Mouse (Mus musculus): ENCODE measurements at regions not wholly inside any gene's neighbourhood (a gene's known extent, or its start where the extent isn't known, plus 50 kb on each side); places are given as distances from the start of the nearest gene placed in this dataset.

DNA sequence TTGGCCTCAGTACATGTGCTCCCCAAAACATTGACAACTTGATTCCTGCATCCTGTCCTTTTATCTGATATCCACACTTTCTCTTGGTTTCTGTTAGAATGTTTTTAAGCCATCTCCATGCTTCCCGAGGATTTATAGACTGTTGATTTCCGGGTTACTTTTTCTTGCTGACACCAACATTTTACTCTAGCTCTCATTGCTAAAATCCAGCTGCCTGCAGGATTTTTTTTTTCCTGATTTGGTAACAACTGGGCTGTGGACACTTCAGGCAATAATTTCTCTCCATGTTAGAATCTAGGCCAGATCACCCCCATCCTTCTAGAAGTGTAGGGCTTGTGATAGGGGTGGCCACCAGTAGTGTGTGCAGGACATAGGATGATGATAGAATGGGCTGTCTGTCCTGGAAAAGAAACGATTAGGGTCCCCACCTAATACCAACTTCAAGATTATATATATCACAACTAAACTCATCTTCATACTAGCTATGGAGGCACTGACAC is 182.6 kb downstream of the Clic5 start:
- Histone ChIP-seq H3K4me2 (no peak overlapping the region), H3K9ac (no peak overlapping the region), H3K4me3 (no peak overlapping the region), H3K4me1 (peaks cover 23% of the 10 kb centered on the region), H3K27ac (no peak overlapping the region), H3K36me3 (no peaks in the 10 kb centered on the region), H3K27me3 (no peaks in the 10 kb centered on the region), H3K9me3 (0 out of 2 replicates have a peak, but pooled peaks cover 11% of the 10 kb centered on the region)
- WGBS: 85% methylated on average over 3 of the region's 3 CpGs
- no peak for ATAC-seq (ENCODE audit: insufficient number of reproducible peaks, insufficient read depth, low FRiP score, low TSS enrichment, low read depth)

DNA sequence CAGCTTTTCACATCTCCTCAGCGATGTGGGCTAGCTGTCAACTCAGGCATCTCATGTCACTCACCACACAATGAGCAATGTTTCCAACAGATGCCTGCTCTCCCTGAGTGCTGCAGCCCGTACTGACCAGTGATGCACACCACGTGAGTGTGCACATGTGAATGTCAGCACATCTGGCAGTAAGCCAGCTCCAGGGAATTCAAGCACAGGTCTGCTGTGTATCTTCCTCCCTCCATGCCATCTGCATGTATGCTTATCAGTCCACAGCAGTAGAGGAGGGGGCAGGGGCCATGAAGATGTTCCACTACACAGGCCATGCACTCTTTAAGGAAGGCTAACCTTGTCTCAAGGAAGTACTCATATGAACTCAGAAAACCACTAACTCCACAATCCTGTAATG is 183.2 kb downstream of the Clic5 start:
- 67% methylated on average over 3 of the region's 3 CpGs for WGBS

DNA sequence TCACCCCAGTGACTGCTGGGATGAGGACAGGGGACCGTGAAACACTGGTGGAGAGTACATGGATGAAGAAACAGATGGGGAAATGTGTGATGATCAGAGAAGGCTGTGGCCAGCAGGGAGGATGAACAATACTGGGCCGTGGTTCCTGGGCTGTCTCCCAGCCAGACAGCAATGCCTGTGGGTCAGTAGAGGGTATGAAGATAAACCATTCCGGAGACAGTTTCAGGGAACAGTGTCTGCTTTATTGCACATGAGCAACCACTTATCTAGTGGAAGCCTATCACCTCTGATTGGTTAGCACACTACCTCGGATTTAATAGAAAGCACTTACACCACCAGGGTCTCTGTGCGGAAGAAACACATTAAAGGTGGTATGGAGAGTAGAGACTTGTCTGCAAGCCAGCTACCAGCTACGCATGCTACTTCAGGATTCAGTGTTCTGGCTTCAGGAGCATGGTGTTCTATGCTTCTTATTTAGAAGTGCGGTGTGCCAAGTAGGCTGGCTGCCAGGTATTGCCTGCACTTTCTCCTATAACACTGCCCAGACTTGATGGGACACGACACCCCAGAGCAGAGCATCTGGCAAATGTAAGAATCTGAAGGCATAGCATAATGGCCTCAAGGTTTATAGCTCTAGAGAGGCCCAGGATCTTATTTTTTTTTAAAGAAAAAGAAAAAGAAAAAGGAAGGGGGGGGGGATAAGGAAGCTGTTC is 185.5 kb downstream of the Clic5 start:
- 72% methylated on average over 8 of the region's 8 CpGs for WGBS
- no peak for ATAC-seq (ENCODE audit: insufficient number of reproducible peaks, insufficient read depth, low FRiP score, low TSS enrichment, low read depth)
- Histone ChIP-seq H3K4me2 (no peak overlapping the region), H3K27ac (peak overlapping the region; percentile 2; the same call in 1 of the 2 replicates), H3K4me3 (no peak overlapping the region), H3K27me3 (no peaks in the 10 kb centered on the region), H3K36me3 (no peaks in the 10 kb centered on the region), H3K9me3 (0 out of 2 replicates have a peak, but pooled peaks cover 11% of the 10 kb centered on the region), H3K9ac (no peak overlapping the region), H3K4me1 (peaks cover 3% of the 10 kb centered on the region; the same call in 1 of the 2 replicates)

More for the DNA sequence above, 183.2 kb downstream of the Clic5 start:
- H3K9ac ChIP-seq: no peak overlapping the region
- H3K27me3 ChIP-seq: no peaks in the 10 kb centered on the region
- no peak overlapping the region for H3K27ac ChIP-seq
- no peaks in the 10 kb centered on the region for H3K36me3 ChIP-seq
- no peak overlapping the region for H3K4me3 ChIP-seq
- no peak for ATAC-seq (ENCODE audit: insufficient number of reproducible peaks, insufficient read depth, low FRiP score, low TSS enrichment, low read depth)
- 0 out of 2 replicates have a peak, but pooled peaks cover 11% of the 10 kb centered on the region for H3K9me3 ChIP-seq
- H3K4me2 ChIP-seq: no peak overlapping the region
- H3K4me1 ChIP-seq: peaks cover 17% of the 10 kb centered on the region

DNA sequence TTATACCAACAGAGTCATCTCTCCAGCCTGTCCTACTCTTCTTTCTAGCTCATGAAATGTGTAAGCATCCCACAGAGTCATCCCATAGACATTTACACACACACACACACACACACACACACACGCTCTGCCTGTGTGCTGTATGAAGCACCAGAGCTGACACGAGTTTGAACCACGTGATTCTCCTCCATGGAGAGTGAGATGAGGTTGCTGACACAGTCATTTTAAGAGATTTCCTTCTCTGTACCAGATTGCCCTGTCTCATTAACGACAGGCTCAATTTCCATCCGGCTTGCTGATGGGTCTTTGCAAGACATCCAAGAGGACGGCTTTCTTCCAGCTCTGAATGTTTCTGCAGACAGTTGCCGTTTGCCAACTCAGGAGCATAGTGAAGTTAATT is 190.0 kb downstream of the Clic5 start:
- no peaks in the 10 kb centered on the region for H3K27me3 ChIP-seq
- H3K4me2 ChIP-seq: no peak overlapping the region
- no peak overlapping the region for H3K9ac ChIP-seq
- no peak overlapping the region for H3K27ac ChIP-seq
- WGBS: 53% methylated on average over 7 of the region's 7 CpGs
- no peaks in the 10 kb centered on the region; the same call in 1 of the 2 replicates for H3K4me1 ChIP-seq
- H3K4me3 ChIP-seq: no peak overlapping the region
- H3K36me3 ChIP-seq: no peaks in the 10 kb centered on the region
- 0 out of 2 replicates have a peak, but pooled peaks cover 6% of the 10 kb centered on the region for H3K9me3 ChIP-seq
- no peak for ATAC-seq (ENCODE audit: insufficient number of reproducible peaks, insufficient read depth, low FRiP score, low TSS enrichment, low read depth)

DNA sequence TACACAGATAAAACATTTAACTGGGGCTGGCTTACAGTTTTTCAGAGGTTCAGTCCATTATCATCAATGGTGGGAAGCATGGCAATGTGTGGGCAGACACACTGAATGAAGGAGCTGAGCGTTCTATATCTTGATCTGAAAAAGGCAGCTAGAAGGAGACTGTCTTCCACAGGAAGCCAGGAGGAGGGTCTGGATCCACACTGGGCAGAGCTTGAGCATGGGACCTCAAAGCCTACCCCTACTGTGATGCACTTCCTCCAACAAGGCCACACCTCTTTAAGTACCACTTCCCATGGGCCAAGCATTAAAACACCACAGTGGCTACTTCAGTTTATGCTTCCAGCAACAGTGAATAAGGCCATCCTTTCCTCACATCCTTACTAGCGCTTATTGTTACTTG is 200.5 kb downstream of the Clic5 start:
- WGBS: 98% methylated on average over 2 of the region's 2 CpGs
- Histone ChIP-seq H3K27ac (no peak overlapping the region), H3K9me3 (no peaks in the 10 kb centered on the region), H3K4me2 (no peak overlapping the region), H3K27me3 (no peaks in the 10 kb centered on the region), H3K36me3 (no peaks in the 10 kb centered on the region), H3K9ac (no peak overlapping the region), H3K4me3 (no peak overlapping the region), H3K4me1 (peaks cover 6% of the 10 kb centered on the region; the same call in 1 of the 2 replicates)
- ATAC-seq (ENCODE audit: insufficient number of reproducible peaks, insufficient read depth, low FRiP score, low TSS enrichment, low read depth): no peak

DNA sequence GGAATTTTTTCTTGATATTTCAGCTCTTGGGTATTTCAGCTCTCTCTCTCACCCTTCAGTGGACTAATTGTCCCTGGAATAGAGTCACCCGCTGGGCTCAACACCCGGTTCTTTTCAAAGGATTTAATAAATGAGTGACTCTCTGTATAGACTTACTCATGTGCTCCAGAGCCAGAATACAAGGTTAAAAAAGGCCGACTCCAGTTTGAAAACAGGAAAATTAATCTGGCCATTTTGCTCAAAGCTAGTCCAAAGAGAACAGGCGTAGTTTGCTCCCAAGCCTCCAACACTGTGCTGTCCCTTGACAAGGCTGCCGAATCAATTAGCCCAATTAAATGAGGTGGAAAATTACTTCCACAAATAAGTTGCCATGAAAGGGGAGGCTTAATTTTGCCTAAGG is 209.4 kb downstream of the Clic5 start:
- H3K27me3 ChIP-seq: no peaks in the 10 kb centered on the region
- no peaks in the 10 kb centered on the region for H3K36me3 ChIP-seq
- WGBS: 42% methylated on average over 5 of the region's 5 CpGs
- no peak overlapping the region for H3K27ac ChIP-seq
- no peak overlapping the region for H3K4me3 ChIP-seq
- H3K4me2 ChIP-seq: no peak overlapping the region
- H3K9me3 ChIP-seq: no peaks in the 10 kb centered on the region
- H3K4me1 ChIP-seq: peaks cover 18% of the 10 kb centered on the region
- no peak overlapping the region for H3K9ac ChIP-seq
- no peak for ATAC-seq (ENCODE audit: insufficient number of reproducible peaks, insufficient read depth, low FRiP score, low TSS enrichment, low read depth)

DNA sequence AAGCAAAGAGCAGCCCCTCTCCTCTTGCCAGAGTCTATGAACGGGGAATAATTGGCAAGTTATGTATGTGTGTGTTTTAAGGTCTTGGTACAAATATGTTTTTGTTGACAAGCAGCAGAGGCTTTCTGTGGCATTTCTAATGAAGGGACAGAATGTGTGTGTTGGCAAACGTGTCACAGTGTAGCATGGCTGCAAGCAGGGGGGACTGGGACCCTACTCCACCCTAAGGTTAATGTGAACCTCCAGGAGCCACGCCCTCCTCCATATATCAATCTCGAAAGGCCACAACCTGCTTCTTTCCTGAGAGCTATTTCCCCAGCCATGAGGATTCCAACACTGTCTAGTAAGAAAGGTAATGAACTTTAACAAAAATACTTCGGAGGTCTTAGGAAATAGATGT is 209.8 kb downstream of the Clic5 start:
- ATAC-seq (ENCODE audit: insufficient number of reproducible peaks, insufficient read depth, low FRiP score, low TSS enrichment, low read depth): no peak
- Histone ChIP-seq H3K27ac (no peak overlapping the region), H3K27me3 (no peaks in the 10 kb centered on the region), H3K36me3 (no peaks in the 10 kb centered on the region), H3K4me2 (no peak overlapping the region), H3K9me3 (no peaks in the 10 kb centered on the region), H3K4me3 (no peak overlapping the region), H3K4me1 (peaks cover 18% of the 10 kb centered on the region), H3K9ac (no peak overlapping the region)
- 50% methylated on average over 5 of the region's 5 CpGs for WGBS

DNA sequence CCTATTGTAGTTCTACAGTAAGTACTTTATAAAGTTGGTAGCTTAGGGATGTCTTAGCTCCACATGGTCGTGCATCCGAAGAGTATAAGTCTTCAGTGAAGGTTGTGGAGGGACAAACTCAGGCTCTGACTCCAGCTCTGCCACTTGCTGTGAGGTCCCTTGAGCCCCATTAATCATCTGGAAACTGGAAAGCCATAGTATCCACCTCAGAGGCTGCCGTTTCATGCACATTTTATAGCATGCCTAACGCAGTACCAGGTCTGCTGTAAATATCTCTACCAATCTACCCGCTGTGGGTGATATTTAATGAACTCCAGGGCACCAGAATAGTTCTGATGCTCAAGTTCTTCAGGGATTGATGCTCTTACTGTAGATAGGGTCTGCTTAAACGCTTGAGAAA is 216.5 kb downstream of the Clic5 start:
- Histone ChIP-seq H3K4me3 (no peak overlapping the region), H3K9ac (no peak overlapping the region), H3K36me3 (no peaks in the 10 kb centered on the region), H3K27me3 (no peaks in the 10 kb centered on the region), H3K27ac (no peak overlapping the region), H3K4me1 (peaks cover 8% of the 10 kb centered on the region), H3K9me3 (no peaks in the 10 kb centered on the region), H3K4me2 (no peak overlapping the region)
- 71% methylated on average over 6 of the region's 6 CpGs for WGBS
- ATAC-seq (ENCODE audit: insufficient number of reproducible peaks, insufficient read depth, low FRiP score, low TSS enrichment, low read depth): no peak

DNA sequence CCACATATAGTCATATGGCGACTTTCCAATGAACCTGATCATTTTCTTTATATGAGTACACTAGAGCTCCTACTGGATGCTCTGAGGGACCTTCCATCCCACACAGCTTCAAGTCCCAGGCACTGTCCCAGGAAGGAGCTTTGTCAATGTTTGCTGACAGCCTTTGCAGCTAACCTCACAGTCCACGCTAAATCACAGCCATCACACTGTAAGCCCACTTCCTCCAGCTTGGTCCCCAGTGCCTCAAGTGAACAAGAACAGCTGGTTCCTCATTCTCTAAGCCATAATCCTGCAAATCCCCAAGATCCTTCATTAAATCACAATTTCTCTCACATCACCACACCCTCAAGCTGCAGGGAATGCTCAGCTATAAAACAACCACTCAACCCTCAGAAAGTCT is 222.6 kb downstream of the Clic5 start:
- ATAC-seq (ENCODE audit: insufficient number of reproducible peaks, insufficient read depth, low FRiP score, low TSS enrichment, low read depth): no peak
- no peaks in the 10 kb centered on the region for H3K9me3 ChIP-seq
- no peak overlapping the region for H3K9ac ChIP-seq
- no peak overlapping the region for H3K4me2 ChIP-seq
- no peak overlapping the region for H3K27ac ChIP-seq
- 69% methylated on average over 2 of the region's 2 CpGs for WGBS
- no peaks in the 10 kb centered on the region for H3K27me3 ChIP-seq
- H3K4me1 ChIP-seq: 0 out of 2 replicates have a peak, but pooled peaks cover 5% of the 10 kb centered on the region
- no peaks in the 10 kb centered on the region for H3K36me3 ChIP-seq
- no peak overlapping the region for H3K4me3 ChIP-seq

DNA sequence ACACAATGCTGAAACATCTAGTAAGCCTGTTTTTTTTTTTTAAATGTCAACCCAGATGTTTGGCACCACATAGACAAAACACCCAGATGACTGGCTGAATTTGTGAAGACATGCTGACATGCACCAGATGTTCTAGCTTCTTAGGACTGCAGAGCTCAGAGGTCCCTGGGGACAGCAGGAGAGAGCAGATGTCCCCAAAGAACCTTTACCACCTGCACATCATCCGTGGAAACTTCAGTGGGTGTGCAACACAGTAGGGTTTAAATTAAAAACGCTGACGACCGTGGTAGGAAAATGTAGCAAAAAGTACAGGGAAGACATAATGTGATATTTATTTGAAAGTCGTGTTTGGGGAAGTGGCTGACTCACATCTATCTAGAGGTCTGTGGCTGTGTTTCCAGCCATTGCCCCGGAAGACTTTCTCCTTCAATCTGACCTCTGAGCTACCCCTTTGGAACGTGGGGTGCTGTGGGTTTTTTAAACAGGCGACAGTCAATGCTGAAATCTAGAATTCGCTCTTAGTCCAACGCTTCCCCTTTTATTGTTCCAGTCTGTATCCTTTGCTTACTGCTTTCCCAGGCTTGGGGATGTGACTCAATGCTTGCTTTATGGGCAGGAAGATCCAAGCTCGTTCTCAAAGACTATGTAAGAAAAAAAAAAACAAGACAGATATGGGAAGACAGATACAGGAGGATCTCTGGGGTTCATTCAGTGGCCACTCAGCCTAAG is 230.5 kb downstream of the Clic5 start:
- 51% methylated on average over 11 of the region's 11 CpGs for WGBS
- H3K4me1 ChIP-seq: peaks cover 45% of the 10 kb centered on the region
- H3K9ac ChIP-seq: no peak overlapping the region
- no peak overlapping the region for H3K4me3 ChIP-seq
- H3K9me3 ChIP-seq: no peaks in the 10 kb centered on the region
- H3K36me3 ChIP-seq: no peaks in the 10 kb centered on the region
- no peak overlapping the region for H3K4me2 ChIP-seq
- ATAC-seq (ENCODE audit: insufficient number of reproducible peaks, insufficient read depth, low FRiP score, low TSS enrichment, low read depth): no peak
- no peaks in the 10 kb centered on the region for H3K27me3 ChIP-seq
- H3K27ac ChIP-seq: peak overlapping the region; percentile 87

DNA sequence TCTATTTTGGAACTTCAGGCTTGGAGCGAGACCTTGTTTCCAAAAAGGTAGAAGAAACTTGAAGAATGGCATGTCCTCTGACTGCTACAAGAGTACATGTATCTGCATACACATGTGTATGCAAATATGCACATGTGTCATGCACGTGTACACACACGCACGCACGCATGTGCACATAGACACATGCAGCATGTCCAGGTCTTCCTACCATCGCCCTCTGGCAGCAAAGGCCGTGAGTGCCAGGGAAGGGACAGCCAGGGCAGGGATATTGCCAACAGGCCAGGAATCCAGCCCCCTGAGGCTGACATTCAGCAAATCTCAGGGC is 231.0 kb downstream of the Clic5 start:
- no peak for ATAC-seq (ENCODE audit: insufficient number of reproducible peaks, insufficient read depth, low FRiP score, low TSS enrichment, low read depth)
- H3K27me3 ChIP-seq: no peaks in the 10 kb centered on the region
- 81% methylated on average over 7 of the region's 7 CpGs for WGBS
- no peaks in the 10 kb centered on the region for H3K9me3 ChIP-seq
- no peaks in the 10 kb centered on the region for H3K36me3 ChIP-seq
- no peak overlapping the region for H3K4me3 ChIP-seq
- H3K4me2 ChIP-seq: no peak overlapping the region
- H3K9ac ChIP-seq: no peak overlapping the region; the same call in 1 of the 2 replicates
- H3K27ac ChIP-seq: peak overlapping the region; percentile 87
- H3K4me1 ChIP-seq: peaks cover 45% of the 10 kb centered on the region
